Mouse (Mus musculus) NIH3T3 (cell line): ENCODE data around the gene Cald1.

Source experiments
- DNase-seq: peaks from one replicate; pipeline ENCODE4 v3.0.0-alpha.2; 2012; ENCODE audit warnings: low read depth

Cald1 gene

GRCm38 (mm10) chr6:34613122-34613521 lies 14.8 kb downstream of the Cald1 start:
- no peak for DNase-seq

GRCm38 (mm10) chr6:34615419-34615818 lies 17.1 kb downstream of the Cald1 start:
- no peak for DNase-seq

- DNase-seq: no peak
These were observed 21.2 kb downstream of the Cald1 start for GRCm38 (mm10) chr6:34619494-34619893.

GRCm38 (mm10) chr6:34620242-34620641 lies 21.9 kb downstream of the Cald1 start:
- no peak for DNase-seq

GRCm38 (mm10) chr6:34622865-34623264 lies 24.6 kb downstream of the Cald1 start:
- no peak for DNase-seq

GRCm38 (mm10) chr6:34623290-34623689 lies 25.0 kb downstream of the Cald1 start:
- peak; percentile 90 for DNase-seq

GRCm38 (mm10) chr6:34624536-34624935 lies 26.2 kb downstream of the Cald1 start:
- peak; percentile 85 for DNase-seq

- DNase-seq: no peak
These were observed 28.4 kb downstream of the Cald1 start for GRCm38 (mm10) chr6:34626586-34627245.

- DNase-seq: peak; percentile 76
These were observed 29.8 kb downstream of the Cald1 start for GRCm38 (mm10) chr6:34628131-34628530.

GRCm38 (mm10) chr6:34633776-34634175 lies 35.5 kb downstream of the Cald1 start:
- no peak for DNase-seq

- peak; percentile 79 for DNase-seq
These were observed 39.5 kb downstream of the Cald1 start for GRCm38 (mm10) chr6:34637588-34638438.

GRCm38 (mm10) chr6:34638667-34639066 lies 40.4 kb downstream of the Cald1 start:
- DNase-seq: peak; percentile 45

- no peak for DNase-seq
These were observed 41.9 kb downstream of the Cald1 start for GRCm38 (mm10) chr6:34640226-34640625.

- peak; percentile 54 for DNase-seq
These were observed 42.8 kb downstream of the Cald1 start for GRCm38 (mm10) chr6:34641081-34641480.

GRCm38 (mm10) chr6:34642075-34642547 lies 43.8 kb downstream of the Cald1 start:
- peak; percentile 83 for DNase-seq

- DNase-seq: no peak
These were observed 49.9 kb downstream of the Cald1 start for GRCm38 (mm10) chr6:34648017-34648787.

GRCm38 (mm10) chr6:34651298-34651697 lies 53.0 kb downstream of the Cald1 start:
- no peak for DNase-seq

GRCm38 (mm10) chr6:34655719-34656118 lies 57.4 kb downstream of the Cald1 start:
- no peak for DNase-seq

GRCm38 (mm10) chr6:34658791-34659190 lies 60.5 kb downstream of the Cald1 start:
- DNase-seq: peak; percentile 59

- peak; percentile 36 for DNase-seq
These were observed 62.4 kb downstream of the Cald1 start for GRCm38 (mm10) chr6:34660724-34661123.

- no peak for DNase-seq
These were observed 64.3 kb downstream of the Cald1 start for GRCm38 (mm10) chr6:34662626-34663025.

GRCm38 (mm10) chr6:34664291-34664690 lies 66.0 kb downstream of the Cald1 start:
- no peak for DNase-seq
